Mouse (Mus musculus): Measurements from ENCODE around the gene Gpr132. TPM values are rescaled to one million over a fixed set of nuclear protein-coding genes. Genes with fewer than 3 reads are reported as not detected.

The Gpr132 gene
- polyA plus RNA-seq, 1 experiment from 2014 or later = not detected

Other genes with a start within 250 kb of the Gpr132 start
- 1.1 and 1.5 TPM in 2 replicates for gene Adssl1, start 248.2 kb downstream of the Gpr132 start, polyA plus RNA-seq (2015; fragmentation: Nextera tagmentation; extraction: Ambion mirVana)
- gene Siva1, start 223.5 kb downstream of the Gpr132 start, polyA plus RNA-seq (2015; fragmentation: Nextera tagmentation; extraction: Ambion mirVana) = 83.0 and 96.5 TPM in 2 replicates
- gene Akt1, start 193.3 kb downstream of the Gpr132 start, polyA plus RNA-seq (2015; fragmentation: Nextera tagmentation; extraction: Ambion mirVana) = 55.9 and 61.1 TPM in 2 replicates
- gene Zbtb42, start 189.4 kb downstream of the Gpr132 start, polyA plus RNA-seq (2015; fragmentation: Nextera tagmentation; extraction: Ambion mirVana) = 2.8 and 3.3 TPM in 2 replicates
- gene Cep170b, start 147.8 kb downstream of the Gpr132 start, polyA plus RNA-seq (2015; fragmentation: Nextera tagmentation; extraction: Ambion mirVana) = 20.2 and 22.0 TPM in 2 replicates
- 5.2 and 6.4 TPM in 2 replicates for gene Pld4, start 107.6 kb downstream of the Gpr132 start, polyA plus RNA-seq (2015; fragmentation: Nextera tagmentation; extraction: Ambion mirVana)
- gene Ahnak2, start 65.6 kb downstream of the Gpr132 start, polyA plus RNA-seq (2015; fragmentation: Nextera tagmentation; extraction: Ambion mirVana) = 0.31 and 0.37 TPM in 2 replicates
- gene Clba1, start 59.3 kb downstream of the Gpr132 start, polyA plus RNA-seq (2015; fragmentation: Nextera tagmentation; extraction: Ambion mirVana) = 19.4 and 22.7 TPM in 2 replicates
- 82.7 and 85.0 TPM in 2 replicates for gene Cdca4, start 38.8 kb downstream of the Gpr132 start, polyA plus RNA-seq (2015; fragmentation: Nextera tagmentation; extraction: Ambion mirVana)
- 9.4 and 10.5 TPM in 2 replicates for gene Jag2, start 61.5 kb upstream of the Gpr132 start, polyA plus RNA-seq (2015; fragmentation: Nextera tagmentation; extraction: Ambion mirVana)
- gene Nudt14, start 73.9 kb upstream of the Gpr132 start, polyA plus RNA-seq (2015; fragmentation: Nextera tagmentation; extraction: Ambion mirVana) = 53.7 and 61.9 TPM in 2 replicates
- 36.1 and 37.8 TPM in 2 replicates for gene Btbd6, start 108.3 kb upstream of the Gpr132 start, polyA plus RNA-seq (2015; fragmentation: Nextera tagmentation; extraction: Ambion mirVana)
- 60.3 and 61.9 TPM in 2 replicates for gene Brf1, start 132.5 kb upstream of the Gpr132 start, polyA plus RNA-seq (2015; fragmentation: Nextera tagmentation; extraction: Ambion mirVana)
- 23.8 and 26.5 TPM in 2 replicates for gene Pacs2, start 146.3 kb upstream of the Gpr132 start, polyA plus RNA-seq (2015; fragmentation: Nextera tagmentation; extraction: Ambion mirVana)
- gene Tex22, start 206.3 kb upstream of the Gpr132 start, polyA plus RNA-seq (2015; fragmentation: Nextera tagmentation; extraction: Ambion mirVana) = 0.20 TPM in 1 of 2 replicates, not detected in the other
- gene Mta1, start 230.1 kb upstream of the Gpr132 start, polyA plus RNA-seq (2015; fragmentation: Nextera tagmentation; extraction: Ambion mirVana) = 17.2 and 17.4 TPM in 2 replicates